Mouse (Mus musculus): ENCODE data around the gene Sh3rf1. TPM values are rescaled to one million over a fixed set of nuclear protein-coding genes. Genes with fewer than 3 reads are reported as not detected.

Gene Sh3rf1
- polyA plus RNA-seq, 1 experiment from 2014 or later, result 38.4 TPM

DNA sequence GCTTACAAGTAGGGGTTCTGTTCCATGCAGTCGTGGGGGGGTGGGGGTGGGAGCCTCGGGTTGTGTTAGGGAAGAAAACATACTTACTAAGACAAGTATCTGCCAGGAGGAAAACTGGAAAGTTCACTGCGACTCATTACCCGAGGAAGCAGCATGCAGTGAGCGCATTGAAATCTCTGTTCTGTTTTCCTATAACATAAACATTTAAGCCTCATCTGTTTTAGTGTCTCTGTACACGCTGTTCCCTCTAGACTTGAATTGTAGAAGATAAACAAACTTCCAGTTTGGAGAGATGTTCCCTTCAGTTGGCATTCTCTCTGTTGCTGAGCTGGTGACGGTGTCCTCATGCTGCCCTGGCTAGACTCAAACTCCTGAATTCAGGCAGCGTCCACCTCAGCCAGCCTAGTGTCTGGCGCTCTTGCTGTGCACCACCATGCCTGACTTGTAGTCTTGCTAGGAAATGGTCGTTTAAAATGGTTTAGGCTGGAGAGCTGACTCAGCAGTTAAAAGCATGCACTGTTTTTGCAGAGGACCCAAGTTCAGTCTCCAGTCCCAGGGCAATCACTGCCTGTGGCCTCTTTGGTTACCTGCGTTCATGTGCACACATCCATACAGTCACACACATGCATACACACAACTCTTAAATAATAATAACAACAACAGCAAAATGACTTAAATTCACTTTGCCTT is 162.0 kb downstream of the Sh3rf1 start:
- Histone ChIP-seq H3K9me3 (ENCODE audit: control insufficient read depth, low read length) (no peaks in the 10 kb centered on the region), H3K4me1 (ENCODE audit: control insufficient read depth, insufficient read depth, low read length) (peaks cover 30% of the 10 kb centered on the region), H3K4me2 (ENCODE audit: low read length) (no peak overlapping the region), H3K9ac (replicated peaks; ENCODE audit: low read length) (no peak overlapping the region), H3K27me3 (ENCODE audit: control insufficient read depth, insufficient read depth, low read length) (no peaks in the 10 kb centered on the region), H3K4me3 (replicated peaks; ENCODE audit: low read depth, low read length) (no peak overlapping the region), H3K36me3 (ENCODE audit: control insufficient read depth, insufficient read depth, low read length) (peaks cover 18% of the 10 kb centered on the region), H3K27ac (replicated peaks; ENCODE audit: low read depth, low read length) (peak overlapping the region; percentile 49; the same call in 1 of the 2 replicates)
- WGBS, result 86% methylated on average over 11 of the region's 11 CpGs
- DNase-seq (no peak), ATAC-seq (ENCODE audit: low FRiP score, low TSS enrichment) (no peak)

DNA sequence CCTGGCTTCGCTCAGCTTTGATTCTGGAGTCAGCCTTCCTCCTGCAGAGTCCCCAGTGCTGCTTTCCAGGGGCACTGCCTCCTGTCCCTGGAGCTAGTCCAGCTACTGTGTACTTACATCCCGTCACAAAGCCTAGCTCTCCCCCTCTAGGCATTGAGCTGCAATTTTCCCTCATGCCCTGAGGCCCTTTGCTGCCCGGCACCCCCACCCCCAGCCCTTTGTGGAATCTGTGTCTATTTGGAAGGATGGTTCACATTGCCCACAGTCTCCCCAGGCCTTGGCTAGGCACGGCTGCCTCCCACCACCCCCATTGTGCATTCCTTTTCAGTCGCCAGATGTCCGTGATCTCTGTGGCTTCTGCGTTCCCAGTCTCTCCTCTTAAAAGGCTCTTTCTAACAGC is 163.0 kb downstream of the Sh3rf1 start:
- Histone ChIP-seq H3K27ac (replicated peaks; ENCODE audit: low read depth, low read length) (peak overlapping the region; percentile 86), H3K27me3 (ENCODE audit: control insufficient read depth, insufficient read depth, low read length) (no peaks in the 10 kb centered on the region), H3K4me2 (ENCODE audit: low read length) (0 out of 2 replicates have a peak overlapping the region, but pooled peaks have one; percentile 16), H3K4me1 (ENCODE audit: control insufficient read depth, insufficient read depth, low read length) (peaks cover 33% of the 10 kb centered on the region), H3K4me3 (replicated peaks; ENCODE audit: low read depth, low read length) (no peak overlapping the region), H3K9me3 (ENCODE audit: control insufficient read depth, low read length) (no peaks in the 10 kb centered on the region), H3K9ac (replicated peaks; ENCODE audit: low read length) (0 out of 2 replicates have a peak overlapping the region, but pooled peaks have one; percentile 16), H3K36me3 (ENCODE audit: control insufficient read depth, insufficient read depth, low read length) (peaks cover 18% of the 10 kb centered on the region)
- ATAC-seq (ENCODE audit: low FRiP score, low TSS enrichment) (peak; percentile 80), DNase-seq (peak; percentile 84)
- 3% methylated on average over 7 of the region's 7 CpGs for WGBS

DNA sequence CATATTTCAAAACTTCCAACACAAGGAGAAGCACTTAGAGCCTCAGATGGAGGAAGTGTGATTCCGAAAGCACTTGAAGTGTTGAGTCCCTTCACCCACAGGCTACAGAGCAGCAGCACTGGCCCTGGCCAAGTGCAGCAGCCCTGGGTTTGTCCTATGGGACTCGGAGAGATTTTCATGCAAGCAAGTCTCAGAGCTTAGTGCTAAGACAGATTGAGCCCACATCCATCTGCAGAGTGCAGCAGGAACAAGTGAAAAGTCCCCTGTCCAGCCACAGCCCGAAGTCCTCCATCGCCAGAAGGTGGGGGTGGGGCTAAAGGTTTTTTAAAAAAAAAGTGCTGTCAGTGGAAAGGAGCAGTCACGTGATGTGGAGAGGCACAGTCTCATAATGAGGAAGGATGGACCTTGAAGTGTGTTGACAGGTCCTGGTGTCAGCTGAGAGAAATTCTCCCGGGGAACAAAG is 163.9 kb downstream of the Sh3rf1 start:
- H3K27me3 ChIP-seq (ENCODE audit: control insufficient read depth, insufficient read depth, low read length), result no peaks in the 10 kb centered on the region
- WGBS, result 14% methylated on average over 6 of the region's 6 CpGs
- H3K9me3 ChIP-seq (ENCODE audit: control insufficient read depth, low read length), result no peaks in the 10 kb centered on the region
- peaks cover 33% of the 10 kb centered on the region for H3K4me1 ChIP-seq (ENCODE audit: control insufficient read depth, insufficient read depth, low read length)
- peak overlapping the region; percentile 86 for H3K27ac ChIP-seq (replicated peaks; ENCODE audit: low read depth, low read length)
- peak overlapping the region; percentile 29 for H3K4me2 ChIP-seq (ENCODE audit: low read length)
- peaks cover 18% of the 10 kb centered on the region for H3K36me3 ChIP-seq (ENCODE audit: control insufficient read depth, insufficient read depth, low read length)
- ATAC-seq (ENCODE audit: low FRiP score, low TSS enrichment) (peak; percentile 55), DNase-seq (peak; percentile 73)
- no peak overlapping the region for H3K4me3 ChIP-seq (replicated peaks; ENCODE audit: low read depth, low read length)
- H3K9ac ChIP-seq (replicated peaks; ENCODE audit: low read length), result peak overlapping the region; percentile 13; the same call in 1 of the 2 replicates

DNA sequence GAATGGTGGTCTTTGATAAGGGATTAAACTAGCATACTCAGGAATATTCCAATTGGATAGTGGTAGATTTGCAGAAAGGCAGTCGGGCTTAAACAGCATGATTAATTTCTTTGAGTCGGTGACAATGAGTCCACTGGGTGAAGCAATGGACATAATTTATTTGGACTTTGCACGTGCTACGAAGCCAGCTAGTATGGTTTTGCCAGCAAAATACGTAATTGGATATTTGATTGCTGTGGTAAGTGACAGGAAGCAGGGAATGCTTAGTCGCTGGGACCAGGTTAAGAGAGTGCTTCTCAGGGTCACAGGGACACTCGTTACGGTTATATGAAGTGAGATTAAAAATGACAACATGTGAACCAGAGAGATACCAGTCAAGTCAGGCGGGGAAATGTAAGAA is 164.7 kb downstream of the Sh3rf1 start:
- WGBS, result 41% methylated on average over 9 of the region's 9 CpGs

DNA sequence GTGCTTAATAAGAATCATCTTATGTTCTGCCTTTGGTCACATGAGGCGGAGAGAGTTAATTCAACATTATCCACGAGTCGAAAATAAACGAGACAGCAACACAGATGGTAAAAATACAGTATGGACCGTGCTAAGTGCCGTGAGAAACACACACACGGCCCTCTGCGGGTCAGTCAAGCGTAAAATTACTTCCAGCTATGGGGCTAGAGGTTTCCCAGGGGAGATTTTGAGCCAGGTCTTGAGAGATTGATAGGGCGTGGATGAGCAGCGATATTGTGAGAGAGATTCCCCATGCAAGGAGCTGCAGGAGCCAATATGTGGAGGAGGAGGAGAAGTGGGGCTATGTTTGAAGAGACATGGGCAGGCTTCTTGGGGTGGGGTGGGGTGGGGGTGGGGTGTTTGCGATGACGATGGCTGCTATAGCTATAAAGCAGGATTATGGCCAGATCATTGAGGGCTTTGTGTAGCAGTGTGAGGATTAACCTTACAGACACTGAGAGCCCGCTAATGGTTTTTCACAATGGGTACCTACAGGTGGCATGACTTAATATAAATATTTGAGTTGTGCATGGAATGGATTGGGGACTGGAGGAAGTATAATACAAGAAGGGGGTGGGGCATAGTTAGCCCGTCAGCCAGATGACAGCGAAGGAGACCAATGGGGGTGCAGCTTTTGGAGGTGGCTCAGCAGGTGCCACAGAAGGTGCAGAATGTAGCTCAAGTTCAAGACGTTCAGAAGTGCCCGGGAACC is 166.8 kb downstream of the Sh3rf1 start:
- Histone ChIP-seq H3K9ac (replicated peaks; ENCODE audit: low read length) (no peak overlapping the region), H3K4me1 (ENCODE audit: control insufficient read depth, insufficient read depth, low read length) (peaks cover 33% of the 10 kb centered on the region), H3K36me3 (ENCODE audit: control insufficient read depth, insufficient read depth, low read length) (peaks cover 13% of the 10 kb centered on the region), H3K27ac (replicated peaks; ENCODE audit: low read depth, low read length) (peak overlapping the region; percentile 37), H3K9me3 (ENCODE audit: control insufficient read depth, low read length) (no peaks in the 10 kb centered on the region), H3K4me2 (ENCODE audit: low read length) (no peak overlapping the region), H3K27me3 (ENCODE audit: control insufficient read depth, insufficient read depth, low read length) (no peaks in the 10 kb centered on the region), H3K4me3 (replicated peaks; ENCODE audit: low read depth, low read length) (no peak overlapping the region)
- ATAC-seq (ENCODE audit: low FRiP score, low TSS enrichment) (no peak), DNase-seq (peak; percentile 41)
- 41% methylated on average over 18 of the region's 18 CpGs for WGBS

More for the DNA sequence above, 164.7 kb downstream of the Sh3rf1 start:
- Histone ChIP-seq H3K36me3 (ENCODE audit: control insufficient read depth, insufficient read depth, low read length) (peaks cover 18% of the 10 kb centered on the region), H3K9me3 (ENCODE audit: control insufficient read depth, low read length) (no peaks in the 10 kb centered on the region), H3K27me3 (ENCODE audit: control insufficient read depth, insufficient read depth, low read length) (no peaks in the 10 kb centered on the region), H3K27ac (replicated peaks; ENCODE audit: low read depth, low read length) (peak overlapping the region; percentile 86), H3K4me1 (ENCODE audit: control insufficient read depth, insufficient read depth, low read length) (peaks cover 33% of the 10 kb centered on the region), H3K4me2 (ENCODE audit: low read length) (no peak overlapping the region), H3K4me3 (replicated peaks; ENCODE audit: low read depth, low read length) (no peak overlapping the region), H3K9ac (replicated peaks; ENCODE audit: low read length) (no peak overlapping the region; the same call in 1 of the 2 replicates)
- DNase-seq, result peak; percentile 32
- ATAC-seq (ENCODE audit: low FRiP score, low TSS enrichment), result no peak

GRCm38 (mm10) chr8:61391058-61391434 is 167.4 kb downstream of the Sh3rf1 start:
- Histone ChIP-seq H3K4me3 (replicated peaks; ENCODE audit: low read depth, low read length) (no peak overlapping the region), H3K9me3 (ENCODE audit: control insufficient read depth, low read length) (no peaks in the 10 kb centered on the region), H3K27ac (replicated peaks; ENCODE audit: low read depth, low read length) (peak overlapping the region; percentile 37; the same call in 1 of the 2 replicates), H3K4me2 (ENCODE audit: low read length) (no peak overlapping the region), H3K27me3 (ENCODE audit: control insufficient read depth, insufficient read depth, low read length) (no peaks in the 10 kb centered on the region), H3K9ac (replicated peaks; ENCODE audit: low read length) (no peak overlapping the region), H3K4me1 (ENCODE audit: control insufficient read depth, insufficient read depth, low read length) (peaks cover 28% of the 10 kb centered on the region), H3K36me3 (ENCODE audit: control insufficient read depth, insufficient read depth, low read length) (peaks cover 8% of the 10 kb centered on the region; the same call in 1 of the 2 replicates)
- no peak for ATAC-seq (ENCODE audit: low FRiP score, low TSS enrichment)
- 70% methylated on average over 13 of the region's 13 CpGs for WGBS
- DNase-seq, result peak; percentile 23

DNA sequence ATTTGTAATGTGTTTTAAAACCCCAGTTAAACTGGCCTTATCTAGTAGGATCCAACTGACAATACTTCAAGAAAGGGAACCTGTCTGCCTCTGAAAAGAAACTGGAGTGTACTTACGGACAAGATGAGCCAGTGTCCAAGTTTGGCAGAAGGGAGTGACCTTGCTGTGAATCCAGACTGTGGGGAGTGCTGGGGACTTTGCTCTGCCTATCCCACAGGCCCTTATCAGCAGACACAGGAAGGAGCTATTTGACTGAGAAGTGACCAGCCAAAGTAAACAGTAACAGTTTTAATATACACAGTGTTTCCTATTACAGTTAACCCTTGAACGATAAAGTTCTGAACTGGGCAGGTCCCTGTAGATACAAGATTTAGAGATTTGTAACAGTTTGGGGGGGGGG is 173.5 kb downstream of the Sh3rf1 start:
- no peak for ATAC-seq (ENCODE audit: low FRiP score, low TSS enrichment)
- peaks cover 6% of the 10 kb centered on the region; the same call in 1 of the 2 replicates for H3K36me3 ChIP-seq (ENCODE audit: control insufficient read depth, insufficient read depth, low read length)
- H3K4me3 ChIP-seq (replicated peaks; ENCODE audit: low read depth, low read length), result no peak overlapping the region
- no peak overlapping the region for H3K27ac ChIP-seq (replicated peaks; ENCODE audit: low read depth, low read length)
- no peaks in the 10 kb centered on the region for H3K4me1 ChIP-seq (ENCODE audit: control insufficient read depth, insufficient read depth, low read length)
- H3K9me3 ChIP-seq (ENCODE audit: control insufficient read depth, low read length), result no peaks in the 10 kb centered on the region
- no peak for DNase-seq
- H3K9ac ChIP-seq (replicated peaks; ENCODE audit: low read length), result no peak overlapping the region
- WGBS, result 88% methylated on average over 2 of the region's 2 CpGs
- no peaks in the 10 kb centered on the region for H3K27me3 ChIP-seq (ENCODE audit: control insufficient read depth, insufficient read depth, low read length)
- H3K4me2 ChIP-seq (ENCODE audit: low read length), result no peak overlapping the region

- no peaks in the 10 kb centered on the region for H3K9me3 ChIP-seq (ENCODE audit: control insufficient read depth, low read length)
- 93% methylated on average over 7 of the region's 7 CpGs for WGBS
- no peak overlapping the region for H3K27ac ChIP-seq (replicated peaks; ENCODE audit: low read depth, low read length)
- peaks cover 6% of the 10 kb centered on the region; the same call in 1 of the 2 replicates for H3K36me3 ChIP-seq (ENCODE audit: control insufficient read depth, insufficient read depth, low read length)
- no peak overlapping the region for H3K9ac ChIP-seq (replicated peaks; ENCODE audit: low read length)
- no peaks in the 10 kb centered on the region for H3K27me3 ChIP-seq (ENCODE audit: control insufficient read depth, insufficient read depth, low read length)
- no peak overlapping the region for H3K4me2 ChIP-seq (ENCODE audit: low read length)
- H3K4me1 ChIP-seq (ENCODE audit: control insufficient read depth, insufficient read depth, low read length), result peaks cover 4% of the 10 kb centered on the region
- no peak for ATAC-seq (ENCODE audit: low FRiP score, low TSS enrichment)
- no peak overlapping the region for H3K4me3 ChIP-seq (replicated peaks; ENCODE audit: low read depth, low read length)
- no peak for DNase-seq
These were observed 174.1 kb downstream of the Sh3rf1 start for GRCm38 (mm10) chr8:61397755-61398154.
